Mouse (Mus musculus) intestine, embryonic 14.5 days (tissue): ENCODE data around the gene Prr14. TPM values are rescaled to one million over a fixed set of nuclear protein-coding genes. Genes with fewer than 3 reads are reported as not detected.
"Not testable (repeated sequence)": the region's sequence is repeated elsewhere in the genome, so short reads cannot be mapped to it uniquely, and the experiment has no call there.

Experiments
- ATAC-seq: fragments of 200-750 bp; cut with Nextera tagmentation; replicated peaks from 2 replicates; pipeline ENCODE4 v1.8.0; 2017; ENCODE audit warnings: low read depth, moderate number of reproducible peaks, moderate TSS enrichment, moderate library complexity; ENCODE audit not compliant: low FRiP score, low TSS enrichment
- DNase-seq: peaks from one replicate; pipeline ENCODE4 v3.0.0-alpha.2; 2018; ENCODE audit warnings: low spot score
- H3K27ac ChIP-seq: fragments of 300-500 bp; sonication (generic); 2 replicates; pipeline ENCODE4 v1.5.1; 2014; ENCODE audit warnings: low read depth, mild to moderate bottlenecking, control low read depth
- H3K27me3 ChIP-seq: fragments of 300-500 bp; sonication (generic); replicated peaks from 2 replicates; pipeline ENCODE4 v1.6.1; 2014; ENCODE audit warnings: low read length, control low read depth; ENCODE audit not compliant: control insufficient read depth, insufficient read depth
- H3K36me3 ChIP-seq: fragments of 300-500 bp; sonication (generic); 2 replicates; pipeline ENCODE4 v1.6.1; 2014; ENCODE audit warnings: low read length, control low read depth; ENCODE audit not compliant: control insufficient read depth, insufficient read depth
- H3K4me1 ChIP-seq: fragments of 300-500 bp; sonication (generic); replicated peaks from 2 replicates; pipeline ENCODE4 v1.6.1; 2014; ENCODE audit warnings: low read length, control low read depth, mixed read lengths; ENCODE audit not compliant: control insufficient read depth, insufficient read depth
- H3K4me2 ChIP-seq: fragments of 300-500 bp; sonication (generic); 2 replicates; pipeline ENCODE4 v1.6.1; 2014; ENCODE audit warnings: low read length
- H3K4me3 ChIP-seq: fragments of 300-500 bp; sonication (generic); 2 replicates; pipeline ENCODE4 v1.5.1; 2014; ENCODE audit warnings: low read depth, low read length, control low read depth, mixed read lengths
- H3K9ac ChIP-seq: fragments of 300-500 bp; sonication (generic); 2 replicates; pipeline ENCODE4 v1.6.1; 2014; ENCODE audit warnings: mild to moderate bottlenecking, low read length
- H3K9me3 ChIP-seq: fragments of 300-500 bp; sonication (generic); 2 replicates; pipeline ENCODE4 v1.6.1; 2016; ENCODE audit warnings: low read length, control low read depth; ENCODE audit not compliant: control insufficient read depth
- WGBS: fragments of 180-500 bp; shearing (Covaris S2); extraction: QIAGEN DNeasy Blood & Tissue Kit; methylation state at CpG from one replicate; pipeline ENCODE4 v1.1.7; 2014; 5-methylcytosine and 5-hydroxymethylcytosine counted together
- polyA plus RNA-seq: library from polyadenylated mRNA; unstranded; fragments of >200 nt; fragmentation: Nextera tagmentation; extraction: Ambion mirVana; gene quantifications from 2 replicates; pipeline ENCODE4 v1.2.1, GENCODE M21; 2014

Prr14 gene
- polyA plus RNA-seq, 1 experiment from 2014 or later, result 43.4 TPM

DNA sequence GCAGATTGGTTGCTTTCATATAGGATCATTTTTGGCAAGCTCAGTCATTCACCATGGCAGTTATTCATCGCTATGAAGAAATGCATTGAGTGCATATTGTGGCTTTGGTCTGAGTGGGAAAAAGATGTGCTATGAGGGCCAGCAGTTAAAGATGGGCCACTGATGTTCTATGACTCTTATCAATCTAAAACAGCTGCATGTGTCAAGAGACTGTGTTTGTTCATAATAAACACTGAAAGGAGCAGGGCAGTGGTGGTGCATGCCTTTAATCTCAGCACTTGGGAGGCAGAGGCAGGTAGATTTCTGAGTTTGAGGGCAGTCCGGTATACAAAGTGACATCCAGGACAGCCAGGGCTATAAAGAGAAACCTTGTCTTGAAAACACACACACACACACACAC, 6.3 kb downstream of the Prr14 start:
- H3K4me3 ChIP-seq, H3K9me3 ChIP-seq, H3K9ac ChIP-seq, H3K27me3 ChIP-seq, H3K4me1 ChIP-seq, ATAC-seq, H3K27ac ChIP-seq, H3K4me2 ChIP-seq, DNase-seq: not testable (repeated sequence)
- 95% methylated on average over 2 of the region's 2 CpGs for WGBS
- H3K36me3 ChIP-seq, result peaks cover 43% of the 10 kb centered on the region

DNA sequence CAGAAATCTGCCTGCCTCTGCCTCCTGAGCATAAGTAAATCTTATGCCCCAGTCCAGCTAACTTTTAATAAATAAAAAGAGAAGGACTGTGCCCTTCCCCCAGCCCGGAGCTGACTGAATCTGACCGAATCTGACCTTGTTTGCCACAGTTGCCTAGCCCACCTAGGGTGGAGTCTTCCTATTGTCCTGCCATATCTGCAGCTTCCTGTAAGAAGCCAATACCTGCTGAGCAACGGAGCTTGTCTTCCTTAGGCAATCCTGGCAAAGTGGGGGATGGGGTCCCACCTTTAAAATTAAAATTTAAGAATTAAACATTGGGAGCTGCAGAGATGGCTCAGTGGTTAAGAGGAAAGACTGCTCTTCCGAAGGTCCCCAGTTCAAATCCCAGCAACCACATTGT, 7.2 kb downstream of the Prr14 start:
- ATAC-seq, result no peak
- DNase-seq, result no peak
- Histone ChIP-seq H3K36me3 (peaks cover 39% of the 10 kb centered on the region), H3K27ac (no peak overlapping the region), H3K4me3 (no peak overlapping the region), H3K4me1 (no peaks in the 10 kb centered on the region), H3K4me2 (no peak overlapping the region), H3K27me3 (no peaks in the 10 kb centered on the region), H3K9me3 (0 out of 2 replicates have a peak, but pooled peaks cover 2% of the 10 kb centered on the region), H3K9ac (no peak overlapping the region)
- 95% methylated on average over 4 of the region's 4 CpGs for WGBS

DNA sequence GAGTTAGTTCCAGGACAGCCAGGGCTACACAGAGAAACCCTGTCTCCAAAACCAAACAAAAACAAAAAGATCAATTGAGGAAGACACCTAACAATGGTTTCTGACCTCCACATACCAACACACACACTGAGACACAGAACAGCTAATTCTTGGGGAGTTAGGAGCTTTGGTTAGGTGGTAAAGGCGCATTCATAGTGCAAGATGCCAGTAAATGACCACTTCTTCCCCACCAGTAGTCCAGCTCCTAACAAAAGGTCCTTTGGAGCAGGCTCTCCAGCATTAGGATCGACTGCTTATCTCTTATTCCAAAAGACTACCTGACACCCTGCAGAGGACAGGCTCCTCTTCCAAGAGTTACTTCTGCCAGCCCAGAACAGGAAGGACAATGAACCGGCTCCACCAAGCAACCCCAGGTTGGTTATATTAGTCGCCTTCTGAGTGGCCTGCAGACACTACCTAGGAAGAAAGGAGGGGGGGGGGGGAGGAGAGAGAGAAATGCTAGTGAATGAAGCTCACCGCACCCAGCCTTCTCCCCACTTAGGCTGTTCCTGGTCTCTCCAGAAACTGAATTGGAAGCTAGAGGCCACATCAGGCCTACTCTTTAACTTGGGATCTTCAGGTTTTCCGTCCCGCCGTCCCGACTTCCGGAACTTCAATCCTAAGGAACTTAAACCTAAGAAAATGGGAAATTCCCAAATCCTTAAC, 10.8 kb downstream of the Prr14 start:
- H3K9me3 ChIP-seq, result 0 out of 2 replicates have a peak, but pooled peaks cover 2% of the 10 kb centered on the region
- peaks cover 44% of the 10 kb centered on the region for H3K36me3 ChIP-seq
- peak overlapping the region; percentile 96 for H3K27ac ChIP-seq
- H3K4me1 ChIP-seq, result peaks cover 7% of the 10 kb centered on the region; the same call in 1 of the 2 replicates
- peak overlapping the region; percentile 63 for H3K4me2 ChIP-seq
- peak overlapping the region; percentile 81 for H3K4me3 ChIP-seq
- no peak; the same call in 1 of the 2 replicates for ATAC-seq
- H3K27me3 ChIP-seq, result no peaks in the 10 kb centered on the region
- DNase-seq, result peak; percentile 77
- WGBS, result 8% methylated on average over 10 of the region's 10 CpGs
- H3K9ac ChIP-seq, result peak overlapping the region; percentile 93

DNA sequence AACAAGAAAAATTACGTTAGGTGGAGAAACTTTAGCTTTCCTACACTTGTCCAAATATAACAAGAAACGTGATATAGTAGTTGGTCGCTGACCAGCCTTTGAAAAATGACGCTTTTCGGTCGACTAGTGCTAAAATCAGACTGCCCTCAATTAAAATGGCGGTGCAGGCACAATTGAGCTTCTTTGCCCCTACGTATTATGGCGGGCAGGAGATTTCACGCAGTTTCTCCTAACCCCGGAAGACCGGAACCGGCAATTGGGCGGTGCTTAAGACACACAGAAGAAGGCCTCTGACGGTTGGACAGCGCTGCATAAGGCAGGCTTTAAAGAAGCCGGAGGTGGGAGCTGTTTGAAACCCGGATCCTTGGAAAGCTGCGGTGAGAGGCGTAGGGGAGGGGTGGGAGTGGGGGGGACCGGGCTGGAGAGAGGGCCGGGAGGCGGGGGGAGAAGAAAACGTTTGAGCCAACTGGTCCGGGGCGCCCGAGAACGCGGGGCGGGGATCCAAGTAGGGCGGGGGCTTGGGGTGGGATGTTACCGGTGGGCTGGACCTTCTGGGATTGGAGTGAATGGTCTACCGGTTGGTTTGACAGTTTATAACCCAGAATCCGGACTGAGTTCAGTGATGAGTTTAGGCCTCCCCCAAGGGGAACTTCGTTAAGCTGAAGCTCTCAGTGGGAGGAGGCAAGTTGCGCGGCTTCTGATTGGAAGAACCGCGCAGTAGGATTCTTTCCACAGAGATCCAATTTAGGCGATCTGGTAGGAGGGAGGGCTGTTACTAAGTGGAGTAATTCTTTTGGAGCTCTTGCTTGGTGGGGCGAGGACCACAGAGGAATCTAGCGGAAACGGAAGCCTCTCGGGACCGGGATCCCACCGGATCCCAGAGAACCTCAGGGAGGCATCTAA, 11.6 kb downstream of the Prr14 start:
- Histone ChIP-seq H3K4me2 (peak overlapping the region; percentile 63), H3K9me3 (0 out of 2 replicates have a peak, but pooled peaks cover 2% of the 10 kb centered on the region), H3K4me1 (peaks cover 7% of the 10 kb centered on the region; the same call in 1 of the 2 replicates), H3K4me3 (peak overlapping the region; percentile 81), H3K9ac (peak overlapping the region; percentile 93), H3K27me3 (no peaks in the 10 kb centered on the region), H3K36me3 (peaks cover 47% of the 10 kb centered on the region), H3K27ac (peak overlapping the region; percentile 96)
- ATAC-seq, result peak; percentile 91
- DNase-seq, result peak; percentile 93
- WGBS, result under 1% methylated on average over 45 of the region's 46 CpGs

DNA sequence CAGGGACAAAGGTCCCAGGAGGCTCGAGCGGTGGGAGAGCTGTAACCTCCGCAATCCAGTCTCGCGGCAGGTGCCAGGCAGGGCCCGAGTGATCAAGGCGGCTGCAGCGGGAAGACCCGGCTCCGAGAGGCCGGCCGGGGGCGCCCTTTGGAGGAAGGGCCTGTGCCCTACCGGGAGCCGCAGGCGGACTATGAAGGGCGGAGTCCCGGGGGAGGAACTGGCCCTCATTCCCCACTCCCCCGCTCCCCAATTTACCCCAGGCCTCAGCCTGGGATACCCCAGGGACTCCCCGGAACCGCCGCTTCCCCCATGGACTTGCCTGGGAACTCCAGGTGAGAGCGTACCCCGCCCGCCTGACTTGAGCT, 12.2 kb downstream of the Prr14 start:
- Histone ChIP-seq H3K9me3 (0 out of 2 replicates have a peak, but pooled peaks cover 2% of the 10 kb centered on the region), H3K4me1 (peaks cover 8% of the 10 kb centered on the region; the same call in 1 of the 2 replicates), H3K9ac (peak overlapping the region; percentile 93), H3K36me3 (peaks cover 47% of the 10 kb centered on the region), H3K27me3 (no peaks in the 10 kb centered on the region), H3K27ac (peak overlapping the region; percentile 96), H3K4me2 (peak overlapping the region; percentile 63), H3K4me3 (peak overlapping the region; percentile 81)
- WGBS, result 1% methylated on average over 24 of the region's 25 CpGs
- ATAC-seq (peak; percentile 17), DNase-seq (no peak)

DNA sequence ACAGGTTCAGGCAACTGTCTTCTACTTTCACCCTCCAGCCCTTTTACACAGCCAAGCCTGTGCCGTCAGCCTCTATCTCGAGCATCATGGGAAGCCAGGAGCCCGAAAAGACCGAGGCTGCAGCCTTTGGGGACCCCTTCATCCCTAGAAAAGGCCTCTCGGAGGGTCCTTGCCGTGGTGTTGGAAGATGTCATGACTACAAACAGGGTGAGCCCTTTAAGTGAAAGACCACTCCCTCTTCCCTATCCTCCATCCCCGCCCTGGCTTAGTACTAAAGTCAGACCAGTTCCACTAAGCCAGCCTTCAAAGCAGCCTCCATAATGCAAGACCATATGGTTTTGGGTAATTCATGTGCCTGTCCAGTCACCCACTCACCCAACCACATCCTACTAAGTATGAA, 12.6 kb downstream of the Prr14 start:
- Histone ChIP-seq H3K4me3 (peak overlapping the region; percentile 81), H3K4me1 (peaks cover 12% of the 10 kb centered on the region; the same call in 1 of the 2 replicates), H3K9me3 (0 out of 2 replicates have a peak, but pooled peaks cover 2% of the 10 kb centered on the region), H3K27me3 (no peaks in the 10 kb centered on the region), H3K9ac (peak overlapping the region; percentile 93), H3K27ac (peak overlapping the region; percentile 96), H3K36me3 (peaks cover 46% of the 10 kb centered on the region), H3K4me2 (peak overlapping the region; percentile 63)
- 2% methylated on average over 7 of the region's 7 CpGs for WGBS
- DNase-seq (peak; percentile 77), ATAC-seq (no peak; the same call in 1 of the 2 replicates)

DNA sequence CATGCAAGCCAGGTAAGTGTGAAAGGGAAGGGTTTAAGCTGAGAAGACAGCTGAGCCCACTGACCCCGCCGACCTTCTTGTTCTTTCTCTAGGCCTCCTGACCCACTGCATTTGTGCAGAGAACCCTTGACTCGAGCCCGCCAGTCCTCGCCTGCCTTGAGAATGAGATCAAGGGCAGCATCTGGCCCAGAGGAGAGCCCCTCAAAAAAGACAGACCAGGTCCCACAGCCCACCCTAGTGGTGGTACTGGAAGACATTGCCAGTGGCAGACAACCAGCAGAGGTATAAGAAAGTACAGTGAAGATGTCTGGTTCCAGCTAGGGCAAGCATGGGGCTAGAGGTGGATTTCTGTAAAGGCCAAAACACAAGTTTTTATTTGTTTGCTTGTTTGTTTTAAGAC, 14.3 kb downstream of the Prr14 start:
- no peaks in the 10 kb centered on the region for H3K9me3 ChIP-seq
- no peak overlapping the region for H3K9ac ChIP-seq
- H3K4me3 ChIP-seq, result no peak overlapping the region
- DNase-seq (no peak), ATAC-seq (no peak)
- no peak overlapping the region for H3K4me2 ChIP-seq
- H3K27ac ChIP-seq, result no peak overlapping the region
- WGBS, result 84% methylated on average over 5 of the region's 5 CpGs
- peaks cover 36% of the 10 kb centered on the region for H3K36me3 ChIP-seq
- no peaks in the 10 kb centered on the region for H3K27me3 ChIP-seq
- peaks cover 13% of the 10 kb centered on the region; the same call in 1 of the 2 replicates for H3K4me1 ChIP-seq

DNA sequence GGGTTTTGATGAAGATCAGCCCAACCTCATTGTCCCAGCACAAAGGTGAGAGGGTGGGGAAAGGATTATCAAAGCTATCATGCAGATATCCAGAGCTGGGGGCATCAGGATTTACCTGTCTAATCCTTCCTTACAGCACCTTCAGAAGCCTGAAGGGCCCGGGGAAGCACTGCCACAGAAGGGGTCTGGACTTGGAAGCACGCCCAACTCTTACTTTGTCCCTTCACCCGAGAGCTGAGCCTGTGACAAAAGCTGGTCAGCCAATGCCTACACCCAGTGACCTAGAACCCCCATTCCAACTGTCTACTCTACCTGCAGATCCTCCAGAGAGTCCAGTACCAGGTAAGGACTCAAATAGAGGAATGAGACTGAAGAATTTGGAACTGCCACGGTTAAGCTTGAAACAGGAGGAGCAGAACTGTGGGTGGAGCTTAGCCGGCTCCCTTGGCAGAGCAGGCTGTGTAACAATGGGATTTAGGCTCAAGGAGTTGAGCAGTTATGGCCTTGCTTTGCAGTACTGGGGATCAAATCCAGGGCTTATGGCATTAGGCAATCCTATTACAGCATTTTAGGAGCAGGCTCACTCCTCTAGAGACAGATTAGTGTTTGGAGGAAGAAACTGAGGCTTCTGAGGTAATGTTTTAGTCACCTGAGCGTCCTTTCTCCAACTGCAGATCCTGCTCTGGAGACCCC, 15.1 kb downstream of the Prr14 start:
- no peak for DNase-seq
- H3K9ac ChIP-seq, result no peak overlapping the region
- peaks cover 36% of the 10 kb centered on the region for H3K36me3 ChIP-seq

More for the DNA sequence above, 15.1 kb downstream of the Prr14 start:
- WGBS, result 80% methylated on average over 6 of the region's 6 CpGs
- Histone ChIP-seq H3K27ac (no peak overlapping the region), H3K4me2 (no peak overlapping the region), H3K9me3 (no peaks in the 10 kb centered on the region), H3K27me3 (no peaks in the 10 kb centered on the region), H3K4me3 (no peak overlapping the region), H3K4me1 (peaks cover 13% of the 10 kb centered on the region; the same call in 1 of the 2 replicates)
- ATAC-seq, result no peak
